In genomic region chr10:122966421-122966820, GRCm38 (mm10) we compare ENCODE assay signal across 24 mouse cellular contexts.
A peak's percentile ranks its signal among the peaks of the same experiment; 100 is the strongest.
DNase-seq lines count a peak whose midpoint lies in the region; ATAC-seq and TF ChIP-seq lines count a peak whose summit lies in the region.
"Had no signal": no experiment of that assay in that cellular context is flagged by ENCODE, and none has a peak within 500 bp of the region (broad histone marks: within the 10 kb centered on the region; RNA-seq: fewer than 3 reads in every experiment).

No protein-coding gene starts in this region.

- H3K9me3 ChIP-seq in intestine, postnatal 0 days (ENCODE audit: control insufficient read depth): no peaks in the 10 kb centered on the region
- H3K9me3 ChIP-seq in intestine, embryonic 16.5 days (ENCODE audit: control insufficient read depth, low read length): no peaks in the 10 kb centered on the region
- no peaks in the 10 kb centered on the region for H3K9me3 ChIP-seq in stomach, embryonic 14.5 days (ENCODE audit: control insufficient read depth, low read depth, low read length)
- H3K9me3 ChIP-seq: embryonic facial prominence, embryonic 12.5 days; embryonic facial prominence, embryonic 15.5 days; forebrain, embryonic 12.5 days; forebrain, embryonic 15.5 days; heart, embryonic 15.5 days; hindbrain, embryonic 12.5 days; hindbrain, embryonic 15.5 days had no signal

- WGBS in intestine, postnatal 0 days: 50% methylated on average over 7 of the region's 7 CpGs
- WGBS in intestine, embryonic 16.5 days: 45% methylated on average over 7 of the region's 7 CpGs
- WGBS in stomach, embryonic 14.5 days: 44% methylated on average over 7 of the region's 7 CpGs

- H3K27ac ChIP-seq in intestine, postnatal 0 days (ENCODE audit: low read depth, low read length): no peak overlapping the region
- H3K27ac ChIP-seq in intestine, embryonic 16.5 days (ENCODE audit: low read length): no peak overlapping the region
- H3K27ac ChIP-seq in stomach, embryonic 14.5 days (ENCODE audit: low read length): no peak overlapping the region
- H3K27ac ChIP-seq: embryonic facial prominence, embryonic 12.5 days; embryonic facial prominence, embryonic 15.5 days; forebrain, embryonic 12.5 days; forebrain, embryonic 15.5 days; heart, embryonic 15.5 days; hindbrain, embryonic 12.5 days; hindbrain, embryonic 15.5 days had no signal

- no peak overlapping the region for H3K4me3 ChIP-seq in intestine, postnatal 0 days (ENCODE audit: low read depth, low read length)
- no peak overlapping the region for H3K4me3 ChIP-seq in intestine, embryonic 16.5 days (ENCODE audit: low read length)
- H3K4me3 ChIP-seq in stomach, embryonic 14.5 days (ENCODE audit: low read depth, low read length): no peak overlapping the region
- H3K4me3 ChIP-seq: embryonic facial prominence, embryonic 12.5 days; embryonic facial prominence, embryonic 15.5 days; forebrain, embryonic 12.5 days; forebrain, embryonic 15.5 days; heart, embryonic 12.5 days; heart, embryonic 15.5 days; hindbrain, embryonic 12.5 days; hindbrain, embryonic 15.5 days had no signal

- H3K9ac ChIP-seq in intestine, postnatal 0 days (ENCODE audit: low read depth, low read length): no peak overlapping the region
- no peak overlapping the region for H3K9ac ChIP-seq in intestine, embryonic 16.5 days (ENCODE audit: low read depth, low read length)
- H3K9ac ChIP-seq in stomach, embryonic 14.5 days (replicated peaks; ENCODE audit: low read depth, low read length): no peak overlapping the region
- H3K9ac ChIP-seq: embryonic facial prominence, embryonic 12.5 days; embryonic facial prominence, embryonic 15.5 days; forebrain, embryonic 12.5 days; forebrain, embryonic 15.5 days; heart, embryonic 12.5 days; heart, embryonic 15.5 days; hindbrain, embryonic 12.5 days; hindbrain, embryonic 15.5 days had no signal

- H3K4me1 ChIP-seq in intestine, postnatal 0 days (replicated peaks; ENCODE audit: control insufficient read depth, insufficient read depth, low read length): no peaks in the 10 kb centered on the region
- 0 out of 2 replicates have a peak, but pooled peaks cover 2% of the 10 kb centered on the region for H3K4me1 ChIP-seq in intestine, embryonic 16.5 days (ENCODE audit: control insufficient read depth, insufficient read depth, low read length)
- peaks cover 9% of the 10 kb centered on the region for H3K4me1 ChIP-seq in stomach, embryonic 14.5 days (ENCODE audit: control insufficient read depth, insufficient read depth, low read length)

- H3K27me3 ChIP-seq in intestine, postnatal 0 days (replicated peaks; ENCODE audit: control insufficient read depth, insufficient read depth, low read length): no peaks in the 10 kb centered on the region
- H3K27me3 ChIP-seq in intestine, embryonic 16.5 days (replicated peaks; ENCODE audit: control insufficient read depth, insufficient read depth, low read length): no peaks in the 10 kb centered on the region
- no peaks in the 10 kb centered on the region for H3K27me3 ChIP-seq in stomach, embryonic 14.5 days (ENCODE audit: control insufficient read depth, insufficient read depth, low read length)
- H3K27me3 ChIP-seq: embryonic facial prominence, embryonic 12.5 days; embryonic facial prominence, embryonic 15.5 days; forebrain, embryonic 15.5 days; hindbrain, embryonic 12.5 days; hindbrain, embryonic 15.5 days had no signal

- DNase-seq in lung, postnatal 25 days (ENCODE audit: low spot score): peak; percentile 46
- DNase-seq in lung, postnatal 10 days: no peak
- DNase-seq in NIH3T3 (ENCODE audit: low read depth): peak; percentile 59
- DNase-seq in neural tube, embryonic 10.5 days (ENCODE audit: extremely low spot score, low spot score): no peak
- DNase-seq: adrenal gland, adult 2 months; adrenal gland, postnatal 14 days; cerebellum, adult 11 months; cerebellum, adult 2 months; cerebellum, adult 9-11 months; cerebellum, postnatal 25 days; gastrocnemius, postnatal 25 days; heart, adult 18-20 months had no signal

- no peak for TF ChIP-seq CTCF in intestine, postnatal 0 days (IDR thresholded peaks at IDR 0.05; ENCODE audit: low read depth)

- 0 out of 2 replicates have a peak, but pooled peaks have one; percentile 19 for ATAC-seq in intestine, postnatal 0 days
- no peak; the same call in 1 of the 2 replicates for ATAC-seq in intestine, embryonic 16.5 days
- peak; percentile 23; the same call in 1 of the 2 replicates for ATAC-seq in stomach, embryonic 14.5 days (ENCODE audit: insufficient number of reproducible peaks, insufficient read depth, low FRiP score, low read depth)
- ATAC-seq in erythroid progenitor cell, adult 5-6 weeks (replicated peaks; ENCODE audit: low FRiP score, poor library complexity, severe bottlenecking): no peak
- ATAC-seq: forebrain, embryonic 15.5 days had no signal

- H3K36me3 ChIP-seq in intestine, postnatal 0 days (ENCODE audit: control insufficient read depth, insufficient read depth): no peaks in the 10 kb centered on the region
- H3K36me3 ChIP-seq in intestine, embryonic 16.5 days (ENCODE audit: control insufficient read depth, insufficient read depth, low read length): no peaks in the 10 kb centered on the region
- H3K36me3 ChIP-seq in stomach, embryonic 14.5 days (ENCODE audit: control insufficient read depth, insufficient read depth, low read length): no peaks in the 10 kb centered on the region
- H3K36me3 ChIP-seq: embryonic facial prominence, embryonic 12.5 days; embryonic facial prominence, embryonic 15.5 days; forebrain, embryonic 12.5 days; forebrain, embryonic 15.5 days; heart, embryonic 12.5 days; heart, embryonic 15.5 days; hindbrain, embryonic 12.5 days; hindbrain, embryonic 15.5 days had no signal

- no peak overlapping the region for H3K4me2 ChIP-seq in intestine, postnatal 0 days (replicated peaks; ENCODE audit: low read depth)
- H3K4me2 ChIP-seq in intestine, embryonic 16.5 days (ENCODE audit: low read depth, low read length): no peak overlapping the region
- no peak overlapping the region for H3K4me2 ChIP-seq in stomach, embryonic 14.5 days (replicated peaks; ENCODE audit: low read depth, low read length)
- H3K4me2 ChIP-seq: embryonic facial prominence, embryonic 12.5 days; embryonic facial prominence, embryonic 15.5 days; forebrain, embryonic 12.5 days; forebrain, embryonic 15.5 days; heart, embryonic 12.5 days; heart, embryonic 15.5 days; hindbrain, embryonic 12.5 days; hindbrain, embryonic 15.5 days had no signal

Comparison
In these comparisons a context has a peak if more than half of its experiments do, and no peak if none do; other contexts are left out.
1. ATAC-seq: peak in intestine, postnatal 0 days (single experiment) and stomach, embryonic 14.5 days (single experiment); none in intestine, embryonic 16.5 days (single experiment) and erythroid progenitor cell, adult 5-6 weeks (single experiment).
2. DNase-seq: peak in lung, postnatal 25 days (single experiment) and NIH3T3 (single experiment); none in lung, postnatal 10 days (single experiment) and neural tube, embryonic 10.5 days (single experiment).